Mouse (Mus musculus) neutrophil, adult 59 days (primary cell): ENCODE measurements around the gene Rgs6. TPM values are rescaled to one million over a fixed set of nuclear protein-coding genes. Genes with fewer than 3 reads are reported as not detected.

Experiments used
- total RNA-seq, 2 experiments: library from RNA; stranded (reverse); gene quantifications; 1 replicate in 1 of 2; 2 replicates in 1 of 2; pipeline ENCODE4 v1.2.4; 2023

The Rgs6 gene
- under 1 TPM in 1 of 2 experiments, not detected in 1; 0.29 TPM for total RNA-seq

GRCm38 (mm10) chr12:82588017-82588416, at the start of gene Rgs6:
Rgs6 (plus strand) TSS chr12:82588292.

